Mouse (Mus musculus): ENCODE data around the gene Ltb4r1. TPM values are rescaled to one million over a fixed set of nuclear protein-coding genes. Genes with fewer than 3 reads are reported as not detected.

The Ltb4r1 gene
- total RNA-seq, 4 experiments from 2014 or later: 0.19 to 0.49 (median 0.26) TPM; not detected in 1

- DNase-seq (ENCODE audit: low spot score): no peak
These were observed 19.9 kb upstream of the Ltb4r1 start for GRCm38 (mm10) chr14:55745861-55746237.

- no peak for DNase-seq (ENCODE audit: low spot score)
These were observed 18.5 kb upstream of the Ltb4r1 start for GRCm38 (mm10) chr14:55747051-55747847.

- no peak for DNase-seq (ENCODE audit: low spot score)
These were observed 8.2 kb upstream of the Ltb4r1 start for GRCm38 (mm10) chr14:55757566-55757965.

GRCm38 (mm10) chr14:55758363-55758784 lies 7.4 kb upstream of the Ltb4r1 start, which contains the start of gene Cideb:
Gene Cideb, minus strand, starts transcription at chr14:55758458.
- DNase-seq (ENCODE audit: low spot score): no peak

GRCm38 (mm10) chr14:55760156-55760555 lies 5.6 kb upstream of the Ltb4r1 start:
- peak; percentile 89 for DNase-seq (ENCODE audit: low spot score)

- no peak for DNase-seq (ENCODE audit: low spot score)
These were observed 4.6 kb upstream of the Ltb4r1 start, which contains the start of gene Ltb4r2 for GRCm38 (mm10) chr14:55761163-55761562. Gene Ltb4r2, plus strand, starts transcription at chr14:55761428.

- no peak for DNase-seq (ENCODE audit: low spot score)
These were observed 3.6 kb upstream of the Ltb4r1 start for GRCm38 (mm10) chr14:55762001-55762821.

GRCm38 (mm10) chr14:55763166-55763565 lies 2.6 kb upstream of the Ltb4r1 start:
- DNase-seq (ENCODE audit: low spot score): no peak

GRCm38 (mm10) chr14:55767519-55768414 lies 2.0 kb downstream of the Ltb4r1 start:
- no peak for DNase-seq (ENCODE audit: low spot score)

GRCm38 (mm10) chr14:55768555-55768954 lies 2.8 kb downstream of the Ltb4r1 start:
- no peak for DNase-seq (ENCODE audit: low spot score)

- DNase-seq (ENCODE audit: low spot score): no peak
These were observed 3.4 kb downstream of the Ltb4r1 start for GRCm38 (mm10) chr14:55769087-55769703.

- DNase-seq (ENCODE audit: low spot score): no peak
These were observed 10.9 kb downstream of the Ltb4r1 start for GRCm38 (mm10) chr14:55776711-55777110.

- DNase-seq (ENCODE audit: low spot score): no peak
These were observed 11.4 kb downstream of the Ltb4r1 start for GRCm38 (mm10) chr14:55777176-55777575.

GRCm38 (mm10) chr14:55777806-55778205 lies 12.0 kb downstream of the Ltb4r1 start:
- no peak for DNase-seq (ENCODE audit: low spot score)

- no peak for DNase-seq (ENCODE audit: low spot score)
These were observed 12.9 kb downstream of the Ltb4r1 start for GRCm38 (mm10) chr14:55778686-55779085.

- no peak for DNase-seq (ENCODE audit: low spot score)
These were observed 13.9 kb downstream of the Ltb4r1 start for GRCm38 (mm10) chr14:55779656-55780055.

GRCm38 (mm10) chr14:55780736-55781135 lies 15.0 kb downstream of the Ltb4r1 start:
- DNase-seq (ENCODE audit: low spot score): no peak

GRCm38 (mm10) chr14:55781310-55781709 lies 15.5 kb downstream of the Ltb4r1 start:
- DNase-seq (ENCODE audit: low spot score): peak; percentile 73

GRCm38 (mm10) chr14:55782361-55782960 lies 16.7 kb downstream of the Ltb4r1 start:
- DNase-seq (ENCODE audit: low spot score): peak; percentile 0

- DNase-seq (ENCODE audit: low spot score): peak; percentile 93
These were observed 17.6 kb downstream of the Ltb4r1 start for GRCm38 (mm10) chr14:55783171-55783957.

Data from heart, adult 8-10 months (tissue).